Mouse (Mus musculus) cerebellum, adult 2 months (tissue): ENCODE measurements at regions not wholly inside any gene's neighbourhood (a gene's known extent, or its start where the extent isn't known, plus 50 kb on each side); places are given as distances from the start of the nearest gene placed in this dataset.

Experiments
- DNase-seq, 2 experiments: peaks; one replicate each; pipeline ENCODE4 v3.0.0; 2021
- H3K27ac ChIP-seq: fragments of 200-500 bp; 2 replicates; pipeline ENCODE4 v1.5.1; 2012; ENCODE audit warnings: low read length, control low read depth, inconsistent platforms; ENCODE audit not compliant: insufficient read depth
- H3K27me3 ChIP-seq: fragments of 200-500 bp; 2 replicates; pipeline ENCODE4 v1.6.1; 2012; ENCODE audit warnings: inconsistent platforms, mild to moderate bottlenecking, low read length, moderate library complexity; ENCODE audit not compliant: control insufficient read depth, insufficient read depth
- H3K4me1 ChIP-seq: fragments of 200-500 bp; 2 replicates; pipeline ENCODE4 v1.6.1; 2011; ENCODE audit warnings: low read length; ENCODE audit not compliant: control insufficient read depth, insufficient read depth
- H3K4me3 ChIP-seq: fragments of 200-500 bp; replicated peaks from 2 replicates; pipeline ENCODE3; 2011; ENCODE audit warnings: mild to moderate bottlenecking, low read depth, low read length, control low read depth; ENCODE audit not compliant: insufficient read depth
- CTCF ChIP-seq: fragments of 200-500 bp; IDR thresholded peaks from 2 replicates; pipeline ENCODE4 v1.5.1; 2011; ENCODE audit warnings: low read depth, mild to moderate bottlenecking, control low read depth, low read length, moderate library complexity, borderline replicate concordance; ENCODE audit not compliant: insufficient read depth
- POLR2A ChIP-seq: fragments of 200-500 bp; IDR thresholded peaks from 2 replicates; pipeline ENCODE4 v1.6.1; 2011; ENCODE audit warnings: low read length, control low read depth, borderline replicate concordance; ENCODE audit not compliant: insufficient read depth

DNA sequence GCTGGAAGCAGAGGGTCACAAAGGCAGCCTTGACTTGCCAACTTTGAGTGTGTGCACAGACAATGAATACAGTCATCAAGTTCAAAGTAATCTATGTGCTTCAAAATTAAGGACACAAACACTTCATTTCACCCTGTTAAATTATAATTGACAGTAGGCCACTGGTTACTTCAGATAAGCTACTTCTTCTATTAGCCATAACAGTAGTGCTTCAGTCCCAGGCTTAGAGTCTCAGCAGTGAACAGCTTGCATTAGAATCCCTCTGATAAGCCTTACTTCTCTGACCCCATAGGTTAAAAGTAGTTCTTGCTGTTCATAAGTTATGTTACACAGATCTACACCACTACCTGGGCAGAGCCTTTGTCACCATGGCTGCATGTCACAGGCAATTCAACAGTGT lies 63.8 kb upstream of the Ngly1 start:
- Histone ChIP-seq H3K27me3 (no peaks in the 10 kb centered on the region), H3K4me3 (no peak overlapping the region), H3K27ac (no peak overlapping the region), H3K4me1 (0 out of 2 replicates have a peak, but pooled peaks cover 2% of the 10 kb centered on the region)
- DNase-seq = no peak
- TF ChIP-seq POLR2A = no peak
- no peak for TF ChIP-seq CTCF
